Mouse (Mus musculus) G1E (cell line): Measurements from ENCODE around the gene Ilkap. TPM values are rescaled to one million over a fixed set of nuclear protein-coding genes. Genes with fewer than 3 reads are reported as not detected.

Experiments
- ATAC-seq: 2 replicates; pipeline ENCODE4 v1.8.0; 2016; ENCODE audit warnings: mild to moderate bottlenecking; ENCODE audit not compliant: insufficient number of reproducible peaks, poor library complexity, low FRiP score, severe bottlenecking; ENCODE audit errors: extremely low read depth
- DNase-seq: peaks from one replicate; pipeline ENCODE4 v3.0.0; 2012; ENCODE audit warnings: low spot score
- H3K27me3 ChIP-seq: 2 replicates; pipeline ENCODE4 v1.6.1; 2012; ENCODE audit warnings: mild to moderate bottlenecking, low read length, inconsistent platforms; ENCODE audit not compliant: insufficient read depth
- H3K36me3 ChIP-seq: replicated peaks from 2 replicates; pipeline ENCODE3; 2012; ENCODE audit warnings: mild to moderate bottlenecking, inconsistent platforms
- H3K4me1 ChIP-seq: 2 replicates; pipeline ENCODE4 v1.6.1; 2012; ENCODE audit warnings: low read depth, low read length, inconsistent platforms, mixed read lengths; ENCODE audit not compliant: insufficient read depth
- H3K4me3 ChIP-seq: 2 replicates; pipeline ENCODE4 v1.5.1; 2012; ENCODE audit warnings: low read depth, mild to moderate bottlenecking, inconsistent platforms, low read length, moderate library complexity, mixed read lengths
- H3K9me3 ChIP-seq: replicated peaks from 2 replicates; pipeline ENCODE4 v1.6.1; 2012; ENCODE audit warnings: inconsistent platforms
- CTCF ChIP-seq: IDR thresholded peaks from 2 replicates; pipeline ENCODE4 v1.5.1; 2012; ENCODE audit warnings: low read depth, low read length, inconsistent platforms, mixed read lengths
- GATA1 ChIP-seq: IDR thresholded peaks from 2 replicates; pipeline ENCODE4 v1.6.1; 2012; ENCODE audit warnings: borderline replicate concordance, low read length, inconsistent platforms, mixed read lengths
- GATA2 ChIP-seq: IDR thresholded peaks from 2 replicates; pipeline ENCODE4 v1.6.1; 2012; ENCODE audit warnings: low read depth, low read length, inconsistent platforms, borderline replicate concordance
- POLR2AphosphoS5 ChIP-seq: IDR thresholded peaks from 2 replicates; pipeline ENCODE4 v1.6.1; 2012; ENCODE audit warnings: low read depth, low read length, inconsistent platforms; ENCODE audit not compliant: insufficient replicate concordance
- TAL1 ChIP-seq: conservative IDR thresholded peaks from 2 replicates; pipeline ENCODE4 v1.6.1; 2012; ENCODE audit warnings: low read depth, low read length, inconsistent platforms, mixed read lengths
- polyA plus RNA-seq: library from polyadenylated mRNA; stranded (reverse); fragments of >175 nt; gene quantifications from 2 replicates; pipeline ENCODE4 v1.2.3, GENCODE M21; 2012
- total RNA-seq, 2 experiments: library from RNA; stranded (forward) in 1 of 2; stranded (reverse) in 1 of 2; fragments of 200-1000 nt in 1 of 2; fragments of >200 nt in 1 of 2; fragmentation: Nextera tagmentation in 1 of 2; gene quantifications; 2 replicates each; pipeline ENCODE4 v1.2.3; 2014 to 2017

The Ilkap gene
- total RNA-seq (2014; fragmentation: Nextera tagmentation) (76.8 and 86.5 TPM in 2 replicates), total RNA-seq (2017) (194 and 208 TPM in 2 replicates), polyA plus RNA-seq (86.6 and 104 TPM in 2 replicates)

DNA sequence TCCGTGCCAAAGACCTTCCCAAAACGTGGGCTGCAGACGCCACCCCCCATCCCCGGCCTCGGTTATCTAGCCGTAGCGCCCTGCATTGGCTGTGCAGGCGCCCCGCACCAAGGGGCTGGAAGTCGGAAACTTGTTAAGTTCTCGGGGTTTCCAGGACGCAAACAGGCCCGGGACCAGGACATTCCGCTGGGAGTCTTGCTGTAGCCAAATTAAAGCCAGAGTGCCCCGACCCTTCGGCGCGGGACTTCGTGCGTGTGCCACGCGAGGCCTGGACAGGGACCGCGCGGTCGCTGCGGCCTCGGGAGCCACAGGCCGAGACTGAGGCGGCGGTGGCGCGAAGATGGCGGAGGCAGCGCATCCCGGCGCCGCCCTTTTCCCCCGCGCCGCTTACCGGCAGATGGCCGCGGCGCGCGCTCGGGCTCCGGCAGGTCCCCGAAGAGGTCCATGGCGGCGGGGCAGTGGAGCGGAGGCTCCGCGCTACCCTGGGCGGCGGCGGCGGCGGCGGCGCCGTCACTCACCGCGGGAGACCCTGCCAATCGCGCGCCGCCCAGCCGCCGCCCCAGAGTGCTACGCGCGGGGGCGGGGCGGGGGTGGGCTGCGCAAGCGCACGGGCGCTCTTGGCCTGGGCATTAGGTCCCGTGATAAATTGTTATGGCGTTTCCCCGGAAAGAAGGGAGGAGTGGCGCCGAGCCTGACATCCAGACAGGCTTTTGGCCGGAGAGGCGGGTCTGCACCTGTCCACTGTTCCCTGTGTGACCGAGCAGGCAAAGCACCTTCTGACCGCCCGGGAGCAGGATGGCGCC is at the start of gene Ilkap:
Ilkap (minus strand) TSS at position 556 of the 803 bp plus-strand sequence.
- TF ChIP-seq POLR2AphosphoS5: no peak
- TF ChIP-seq TAL1: no peak
- no peak for TF ChIP-seq GATA2
- TF ChIP-seq CTCF: no peak
- no peak for TF ChIP-seq GATA1
- Histone ChIP-seq H3K9me3 (peaks cover 4% of the 10 kb centered on the region), H3K27me3 (peaks cover 17% of the 10 kb centered on the region; the same call in 1 of the 2 replicates), H3K4me3 (peak within 1 kb of the TSS; percentile 79), H3K4me1 (peaks cover 40% of the 10 kb centered on the region), H3K36me3 (peaks cover 41% of the 10 kb centered on the region)
- DNase-seq: peak; percentile 99
- ATAC-seq: peak; percentile 64

DNA sequence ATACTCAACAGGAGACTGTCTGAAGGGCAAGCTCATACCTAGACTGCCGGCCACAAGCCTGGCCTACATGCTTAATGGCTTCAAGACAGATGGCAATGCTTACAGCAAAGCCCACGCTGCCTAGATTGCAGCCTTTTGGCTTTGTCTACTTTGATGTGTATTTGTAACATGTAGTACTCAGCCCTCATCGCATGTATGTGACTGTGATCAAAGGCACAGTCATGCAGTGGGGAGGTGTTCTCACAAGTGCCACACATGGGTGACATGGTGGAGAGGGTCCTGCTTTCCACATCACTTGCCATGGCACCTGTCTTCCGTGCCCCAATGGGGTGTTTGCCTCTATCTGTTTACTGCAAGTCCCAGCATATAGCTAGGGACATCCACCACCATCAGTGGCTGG is 47.9 kb upstream of the Ilkap start:
- DNase-seq (no peak), ATAC-seq (no peak)
- Histone ChIP-seq H3K4me3 (no peak overlapping the region), H3K27me3 (no peaks in the 10 kb centered on the region), H3K9me3 (peaks cover 8% of the 10 kb centered on the region), H3K4me1 (peaks cover 22% of the 10 kb centered on the region), H3K36me3 (peaks cover 99% of the 10 kb centered on the region)
- TF ChIP-seq GATA1 (no peak), GATA2 (no peak), CTCF (no peak), TAL1 (no peak), POLR2AphosphoS5 (no peak)

DNA sequence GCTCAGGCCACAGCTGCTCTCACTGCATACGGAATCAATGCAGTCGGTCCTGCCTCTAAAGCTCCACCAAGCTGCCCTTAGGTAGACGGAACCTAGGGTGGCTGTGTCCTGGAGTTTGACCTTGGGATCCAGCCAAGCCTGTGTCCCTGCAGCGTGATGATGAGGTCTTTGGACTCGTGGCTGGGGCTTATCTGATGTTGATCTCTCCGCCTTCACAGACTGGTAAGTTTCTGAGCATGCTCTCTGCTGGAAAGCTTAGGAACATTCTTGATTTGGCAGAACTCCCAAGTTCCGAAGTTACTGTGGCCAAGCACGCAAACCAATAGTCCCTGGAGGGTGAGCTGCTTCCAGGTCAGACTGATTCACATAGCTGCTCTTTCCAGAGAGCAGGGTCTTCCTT is 47.4 kb upstream of the Ilkap start:
- no peak overlapping the region for H3K4me3 ChIP-seq
- DNase-seq: no peak
- peaks cover 99% of the 10 kb centered on the region for H3K36me3 ChIP-seq
- no peak for ATAC-seq
- no peaks in the 10 kb centered on the region for H3K27me3 ChIP-seq
- H3K9me3 ChIP-seq: peaks cover 8% of the 10 kb centered on the region
- no peak for TF ChIP-seq CTCF
- no peak for TF ChIP-seq POLR2AphosphoS5
- no peak; the same call in 1 of the 2 replicates for TF ChIP-seq TAL1
- TF ChIP-seq GATA1: no peak
- TF ChIP-seq GATA2: no peak
- peaks cover 20% of the 10 kb centered on the region for H3K4me1 ChIP-seq

DNA sequence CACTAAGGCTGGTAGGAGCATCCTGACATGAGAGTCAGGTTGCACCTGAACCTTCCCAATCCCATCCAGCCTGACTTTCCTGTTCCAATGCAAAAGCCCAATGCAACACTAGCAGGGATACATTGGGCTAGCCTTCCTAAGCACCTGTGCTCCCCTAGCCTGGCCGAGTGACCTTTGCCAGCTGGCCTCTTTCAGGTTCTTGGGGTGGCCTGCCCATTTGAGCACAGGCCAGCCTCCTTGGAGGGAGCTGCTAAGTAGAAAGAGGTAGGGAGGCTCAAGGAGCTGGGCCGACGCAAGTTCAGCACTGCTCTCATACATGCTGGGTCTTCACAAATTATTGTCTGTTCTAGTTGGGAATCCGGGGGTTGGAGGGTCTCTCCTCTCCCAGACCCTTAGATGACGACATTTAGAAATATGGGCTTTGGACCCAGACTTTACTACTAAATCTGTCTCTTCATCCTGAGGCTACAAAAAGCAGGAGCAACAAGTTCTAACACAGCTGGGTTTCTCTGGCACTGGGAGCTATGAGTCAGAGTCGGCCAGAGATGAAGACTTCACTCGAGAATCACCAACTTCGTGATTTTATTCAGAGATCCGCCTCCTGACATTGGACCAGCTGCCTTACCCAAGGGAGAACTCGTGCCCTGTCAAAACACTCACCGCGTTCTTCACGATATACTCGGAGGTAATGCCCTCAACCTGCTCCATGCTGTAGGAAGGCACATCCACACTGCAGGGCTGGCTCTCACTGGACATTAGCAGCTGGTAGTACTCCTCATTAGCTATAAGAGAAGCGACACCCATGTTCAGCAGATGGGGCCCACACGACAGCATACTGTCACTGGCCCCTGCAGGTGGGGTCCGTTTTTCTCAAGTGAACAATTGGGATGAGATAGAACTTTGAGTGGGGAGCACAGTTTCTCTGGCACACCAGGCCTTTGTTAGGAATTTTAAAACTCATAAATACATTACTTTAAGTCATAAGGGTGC is 46.5 kb upstream of the Ilkap start:
- no peaks in the 10 kb centered on the region for H3K27me3 ChIP-seq
- ATAC-seq (no peak), DNase-seq (no peak)
- no peak for TF ChIP-seq CTCF
- TF ChIP-seq GATA2: no peak
- TF ChIP-seq GATA1: no peak
- no peak for TF ChIP-seq TAL1
- TF ChIP-seq POLR2AphosphoS5: no peak
- H3K4me1 ChIP-seq: peaks cover 15% of the 10 kb centered on the region
- H3K9me3 ChIP-seq: peaks cover 8% of the 10 kb centered on the region
- no peak overlapping the region for H3K4me3 ChIP-seq
- H3K36me3 ChIP-seq: peaks cover 99% of the 10 kb centered on the region

DNA sequence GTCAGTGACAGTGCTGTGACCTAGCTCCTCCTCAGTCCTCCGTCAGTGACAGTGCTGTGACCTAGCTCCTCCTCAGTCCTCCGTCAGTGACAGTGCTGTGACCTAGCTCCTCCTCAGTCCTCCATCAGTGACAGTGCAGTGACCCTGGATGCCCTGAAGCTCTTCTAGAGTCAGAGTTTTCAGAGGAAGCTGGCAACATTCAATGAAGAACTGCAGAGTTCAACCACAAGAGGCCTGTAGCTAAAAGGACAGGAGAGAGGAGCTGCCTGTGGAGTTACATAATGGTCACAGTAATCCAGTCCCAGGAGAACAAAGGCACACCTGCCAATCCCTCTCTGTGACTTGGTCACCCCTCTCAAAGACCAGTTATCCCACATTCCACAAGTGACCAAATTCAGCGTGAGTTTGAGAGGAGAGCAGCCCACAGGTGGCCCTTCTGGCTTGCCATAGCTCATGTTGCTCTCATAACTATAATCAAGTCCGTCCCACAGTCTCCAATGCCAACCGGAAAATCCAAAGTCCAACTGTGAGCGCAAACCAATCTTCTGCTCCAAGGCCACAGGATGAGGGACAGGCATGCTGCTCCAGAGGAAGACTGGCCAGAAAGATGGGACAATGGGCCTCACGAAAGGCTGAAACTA is 43.9 kb upstream of the Ilkap start:
- ATAC-seq: no peak

DNA sequence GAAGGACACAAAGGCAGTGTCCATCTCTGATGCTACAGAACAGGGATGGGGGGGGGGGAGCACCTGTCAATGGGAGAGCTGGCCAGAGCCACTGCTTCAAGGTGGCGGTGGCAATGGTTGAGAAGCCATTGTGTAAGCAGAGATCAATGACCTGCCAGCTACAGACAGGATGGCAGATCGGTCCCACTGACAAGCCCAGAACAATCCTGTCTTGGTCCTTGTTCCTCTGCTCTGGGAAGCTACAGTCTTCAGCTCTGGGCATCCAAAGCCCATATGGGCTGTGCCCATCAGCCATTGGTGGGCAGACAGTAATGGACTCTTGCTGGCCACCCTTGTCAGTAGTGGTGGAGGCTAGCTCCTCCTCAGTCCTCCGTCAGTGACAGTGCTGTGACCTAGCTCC is 43.2 kb upstream of the Ilkap start:
- Histone ChIP-seq H3K9me3 (no peaks in the 10 kb centered on the region), H3K27me3 (no peaks in the 10 kb centered on the region), H3K36me3 (peaks cover 96% of the 10 kb centered on the region), H3K4me1 (no peaks in the 10 kb centered on the region), H3K4me3 (no peak overlapping the region)
- ATAC-seq (no peak), DNase-seq (no peak)
- no peak for TF ChIP-seq POLR2AphosphoS5
- no peak for TF ChIP-seq TAL1
- no peak for TF ChIP-seq CTCF
- TF ChIP-seq GATA2: no peak
- TF ChIP-seq GATA1: no peak

More for the DNA sequence above, 43.9 kb upstream of the Ilkap start:
- H3K4me3 ChIP-seq: no peak overlapping the region
- no peaks in the 10 kb centered on the region for H3K27me3 ChIP-seq
- H3K9me3 ChIP-seq: peaks cover 3% of the 10 kb centered on the region
- H3K4me1 ChIP-seq: no peaks in the 10 kb centered on the region
- TF ChIP-seq GATA2: no peak
- TF ChIP-seq CTCF: no peak
- TF ChIP-seq GATA1: no peak
- no peak for TF ChIP-seq POLR2AphosphoS5
- TF ChIP-seq TAL1: no peak
- H3K36me3 ChIP-seq: peaks cover 96% of the 10 kb centered on the region
- no peak for DNase-seq
